Mouse (Mus musculus) limb, embryonic 14.5 days (tissue): ENCODE measurements around the gene Exoc1. TPM values are rescaled to one million over a fixed set of nuclear protein-coding genes. Genes with fewer than 3 reads are reported as not detected.

Source experiments
- ATAC-seq: fragments of 200-750 bp; cut with Nextera tagmentation; 2 replicates; pipeline ENCODE4 v1.8.0; 2017; ENCODE audit warnings: low read depth, moderate number of reproducible peaks, moderate TSS enrichment; ENCODE audit not compliant: low FRiP score
- DNase-seq: peaks from one replicate; pipeline ENCODE4 v3.0.0-alpha.2; 2015; ENCODE audit warnings: low spot score
- H3K27ac ChIP-seq: fragments of 300-500 bp; sonication (generic); replicated peaks from 2 replicates; pipeline ENCODE4 v1.5.1; 2014; ENCODE audit warnings: low read depth, mild to moderate bottlenecking, low read length, moderate library complexity, mixed read lengths
- H3K27me3 ChIP-seq: fragments of 300-500 bp; sonication (generic); 2 replicates; pipeline ENCODE4 v1.6.1; 2014; ENCODE audit warnings: low read length, mixed read lengths; ENCODE audit not compliant: control insufficient read depth, insufficient read depth
- H3K36me3 ChIP-seq: fragments of 300-500 bp; sonication (generic); 2 replicates; pipeline ENCODE4 v1.6.1; 2014; ENCODE audit warnings: mild to moderate bottlenecking, low read length, moderate library complexity, mixed read lengths; ENCODE audit not compliant: control insufficient read depth, insufficient read depth
- H3K4me1 ChIP-seq: fragments of 300-500 bp; sonication (generic); 2 replicates; pipeline ENCODE4 v1.6.1; 2014; ENCODE audit warnings: antibody characterized with exemption, low read length, mixed read lengths; ENCODE audit not compliant: control insufficient read depth, insufficient read depth
- H3K4me2 ChIP-seq: fragments of 300-500 bp; sonication (generic); replicated peaks from 2 replicates; pipeline ENCODE4 v1.6.1; 2014; ENCODE audit warnings: low read depth, mild to moderate bottlenecking, low read length, moderate library complexity; ENCODE audit not compliant: severe bottlenecking
- H3K4me3 ChIP-seq: fragments of 300-500 bp; sonication (generic); replicated peaks from 2 replicates; pipeline ENCODE4 v1.5.1; 2014; ENCODE audit warnings: low read length
- H3K9ac ChIP-seq: fragments of 300-500 bp; sonication (generic); 2 replicates; pipeline ENCODE4 v1.6.1; 2014; ENCODE audit warnings: mild to moderate bottlenecking, low read depth, low read length, moderate library complexity; ENCODE audit not compliant: severe bottlenecking
- H3K9me3 ChIP-seq: fragments of 300-500 bp; sonication (generic); 2 replicates; pipeline ENCODE4 v1.6.1; 2016; ENCODE audit warnings: low read length; ENCODE audit not compliant: control insufficient read depth
- POLR2A ChIP-seq: fragments of 200-500 bp; IDR thresholded peaks from 2 replicates; pipeline ENCODE4 v1.8.0; 2012; ENCODE audit warnings: inconsistent platforms, mild to moderate bottlenecking, moderate library complexity, borderline replicate concordance; ENCODE audit not compliant: insufficient read depth, insufficient read length; ENCODE audit errors: extremely low read depth
- WGBS: fragments of 180-500 bp; shearing (Covaris S2); extraction: QIAGEN DNeasy Blood & Tissue Kit; methylation state at CpG from one replicate; pipeline ENCODE4 v1.1.7; 2014; 5-methylcytosine and 5-hydroxymethylcytosine counted together
- polyA plus RNA-seq, 2 experiments: library from polyadenylated mRNA; depleted of rRNA in 1 of 2; stranded (reverse) in 1 of 2; unstranded in 1 of 2; fragments of >200 nt; fragmentation: Nextera tagmentation in 1 of 2; extraction: Ambion mirVana in 1 of 2; gene quantifications; 2 replicates each; pipeline versions ENCODE4 v1.2.1 to v1.2.3; 2012 to 2014

Gene Exoc1
- polyA plus RNA-seq, 2 experiments = 37.5 to 57.2 TPM

- Histone ChIP-seq H3K27ac (no peak overlapping the region), H3K4me3 (no peak overlapping the region), H3K27me3 (no peaks in the 10 kb centered on the region), H3K4me2 (no peak overlapping the region; the same call in 1 of the 2 replicates), H3K4me1 (peaks cover 2% of the 10 kb centered on the region; the same call in 1 of the 2 replicates), H3K9me3 (no peaks in the 10 kb centered on the region), H3K36me3 (no peaks in the 10 kb centered on the region), H3K9ac (no peak overlapping the region)
- DNase-seq = no peak
- no peak for TF ChIP-seq POLR2A
- 60% methylated on average over 4 of the region's 4 CpGs for WGBS
- ATAC-seq = no peak
These were observed 4.0 kb upstream of the Exoc1 start for GRCm38 (mm10) chr5:76525066-76525465.

- Histone ChIP-seq H3K27me3 (no peaks in the 10 kb centered on the region), H3K27ac (no peak overlapping the region), H3K4me3 (no peak overlapping the region), H3K9ac (no peak overlapping the region), H3K36me3 (no peaks in the 10 kb centered on the region), H3K4me1 (peaks cover 4% of the 10 kb centered on the region; the same call in 1 of the 2 replicates), H3K9me3 (no peaks in the 10 kb centered on the region), H3K4me2 (no peak overlapping the region)
- no peak for TF ChIP-seq POLR2A
- DNase-seq (no peak), ATAC-seq (no peak)
- 58% methylated on average over 2 of the region's 2 CpGs for WGBS
These were observed 3.3 kb upstream of the Exoc1 start for GRCm38 (mm10) chr5:76525829-76526228.

GRCm38 (mm10) chr5:76529704-76530066, 574 bp downstream of the Exoc1 start:
- Histone ChIP-seq H3K36me3 (peaks cover 6% of the 10 kb centered on the region; the same call in 1 of the 2 replicates), H3K4me1 (peaks cover 4% of the 10 kb centered on the region; the same call in 1 of the 2 replicates), H3K9ac (peak overlapping the region; percentile 77), H3K27ac (no peak overlapping the region), H3K27me3 (no peaks in the 10 kb centered on the region), H3K4me3 (peak overlapping the region; percentile 87), H3K4me2 (peak overlapping the region; percentile 80), H3K9me3 (no peaks in the 10 kb centered on the region)
- WGBS = 16% methylated on average over 9 of the region's 9 CpGs
- TF ChIP-seq POLR2A = no peak
- DNase-seq = no peak
- no peak for ATAC-seq

- WGBS = 83% methylated on average over 6 of the region's 6 CpGs
- no peak for DNase-seq
- no peak for TF ChIP-seq POLR2A
These were observed 4.1 kb downstream of the Exoc1 start for GRCm38 (mm10) chr5:76533186-76533585.

GRCm38 (mm10) chr5:76536231-76536630, 7.1 kb downstream of the Exoc1 start:
- H3K4me1 ChIP-seq = no peaks in the 10 kb centered on the region
- ATAC-seq (no peak), DNase-seq (no peak)
- no peak overlapping the region for H3K27ac ChIP-seq
- TF ChIP-seq POLR2A = no peak
- no peaks in the 10 kb centered on the region for H3K27me3 ChIP-seq
- H3K9me3 ChIP-seq = no peaks in the 10 kb centered on the region
- no peak overlapping the region for H3K4me3 ChIP-seq
- no peak overlapping the region for H3K4me2 ChIP-seq
- peaks cover 40% of the 10 kb centered on the region for H3K36me3 ChIP-seq
- no peak overlapping the region for H3K9ac ChIP-seq
- WGBS = 95% methylated on average over 1 of the region's 1 CpGs

More at GRCm38 (mm10) chr5:76533186-76533585, 4.1 kb downstream of the Exoc1 start:
- no peak for ATAC-seq
- Histone ChIP-seq H3K27me3 (no peaks in the 10 kb centered on the region), H3K4me3 (no peak overlapping the region), H3K4me2 (no peak overlapping the region), H3K9me3 (no peaks in the 10 kb centered on the region), H3K36me3 (peaks cover 32% of the 10 kb centered on the region), H3K4me1 (peaks cover 4% of the 10 kb centered on the region; the same call in 1 of the 2 replicates), H3K9ac (no peak overlapping the region), H3K27ac (no peak overlapping the region)

- no peak for DNase-seq
- Histone ChIP-seq H3K4me3 (no peak overlapping the region), H3K4me1 (no peaks in the 10 kb centered on the region), H3K9me3 (no peaks in the 10 kb centered on the region), H3K27me3 (no peaks in the 10 kb centered on the region), H3K4me2 (no peak overlapping the region), H3K27ac (no peak overlapping the region), H3K9ac (no peak overlapping the region), H3K36me3 (peaks cover 47% of the 10 kb centered on the region)
- TF ChIP-seq POLR2A = no peak
- ATAC-seq = no peak
- 94% methylated on average over 10 of the region's 10 CpGs for WGBS
These were observed 8.5 kb downstream of the Exoc1 start for GRCm38 (mm10) chr5:76537578-76537977.
